13 mouse cellular contexts compared by ENCODE assay signal in genomic region chr11:46578771-46579281, GRCm38 (mm10). TPM values are rescaled to one million over a fixed set of nuclear protein-coding genes. Genes with fewer than 3 reads are reported as not detected.
DNase-seq lines count a peak whose midpoint lies in the region; ATAC-seq and TF ChIP-seq lines count a peak whose summit lies in the region.
"Had no signal": no experiment of that assay in that cellular context is flagged by ENCODE, and none has a peak within 500 bp of the region (broad histone marks: within the 10 kb centered on the region; RNA-seq: fewer than 3 reads in every experiment).

No protein-coding gene starts in this region.

- 50% methylated on average over 5 of the region's 5 CpGs for WGBS in intestine, embryonic 16.5 days
- 40% methylated on average over 5 of the region's 5 CpGs for WGBS in intestine, embryonic 15.5 days
- WGBS in hindbrain, postnatal 0 days, result 60% methylated on average over 5 of the region's 5 CpGs

- H3K4me2 ChIP-seq in intestine, embryonic 16.5 days (ENCODE audit: low read depth, low read length), result no peak overlapping the region
- H3K4me2 ChIP-seq in intestine, embryonic 15.5 days (replicated peaks), result no peak overlapping the region
- H3K4me2 ChIP-seq in hindbrain, postnatal 0 days (ENCODE audit: low read depth, low read length), result no peak overlapping the region
- H3K4me2 ChIP-seq: embryonic facial prominence, embryonic 12.5 days had no signal

- no peaks in the 10 kb centered on the region for H3K36me3 ChIP-seq in intestine, embryonic 16.5 days (ENCODE audit: control insufficient read depth, insufficient read depth, low read length)
- H3K36me3 ChIP-seq in intestine, embryonic 15.5 days, result no peaks in the 10 kb centered on the region
- H3K36me3 ChIP-seq in hindbrain, postnatal 0 days (ENCODE audit: insufficient read depth, low read length), result no peaks in the 10 kb centered on the region
- H3K36me3 ChIP-seq: embryonic facial prominence, embryonic 12.5 days had no signal

- H3K27ac ChIP-seq in intestine, embryonic 16.5 days (ENCODE audit: low read length), result no peak overlapping the region
- no peak overlapping the region for H3K27ac ChIP-seq in intestine, embryonic 15.5 days
- no peak overlapping the region for H3K27ac ChIP-seq in hindbrain, postnatal 0 days
- H3K27ac ChIP-seq: embryonic facial prominence, embryonic 12.5 days had no signal

- 0 out of 2 replicates have a peak, but pooled peaks have one; percentile 48 for ATAC-seq in intestine, embryonic 16.5 days
- ATAC-seq in intestine, embryonic 15.5 days, result no peak
- no peak for ATAC-seq in hindbrain, postnatal 0 days
- no peak for ATAC-seq in cerebellum, adult (ENCODE audit: insufficient number of reproducible peaks, low FRiP score, low TSS enrichment)

- no peaks in the 10 kb centered on the region for H3K27me3 ChIP-seq in intestine, embryonic 16.5 days (replicated peaks; ENCODE audit: control insufficient read depth, insufficient read depth, low read length)
- no peaks in the 10 kb centered on the region for H3K27me3 ChIP-seq in intestine, embryonic 15.5 days (replicated peaks)
- H3K27me3 ChIP-seq in hindbrain, postnatal 0 days (ENCODE audit: insufficient read depth, low read length), result no peaks in the 10 kb centered on the region
- H3K27me3 ChIP-seq: embryonic facial prominence, embryonic 12.5 days had no signal

- H3K9ac ChIP-seq in intestine, embryonic 16.5 days (ENCODE audit: low read depth, low read length), result no peak overlapping the region
- no peak overlapping the region for H3K9ac ChIP-seq in intestine, embryonic 15.5 days
- H3K9ac ChIP-seq in hindbrain, postnatal 0 days (replicated peaks; ENCODE audit: low read length), result no peak overlapping the region
- H3K9ac ChIP-seq: embryonic facial prominence, embryonic 12.5 days had no signal

- DNase-seq in adrenal gland, postnatal 25 days, result peak; percentile 66
- peak; percentile 73 for DNase-seq in kidney, adult 9 months
- DNase-seq in ovary, postnatal 36 days (ENCODE audit: low spot score), result peak; percentile 16
- no peak for DNase-seq in hindbrain, postnatal 0 days (ENCODE audit: low spot score)
- no peak for DNase-seq in lung, postnatal 4 days
- DNase-seq: lung, postnatal 14 days had no signal

- H3K9me3 ChIP-seq in intestine, embryonic 16.5 days (ENCODE audit: control insufficient read depth, low read length), result no peaks in the 10 kb centered on the region
- no peaks in the 10 kb centered on the region for H3K9me3 ChIP-seq in intestine, embryonic 15.5 days
- no peaks in the 10 kb centered on the region for H3K9me3 ChIP-seq in hindbrain, postnatal 0 days (ENCODE audit: low read length)
- H3K9me3 ChIP-seq: embryonic facial prominence, embryonic 12.5 days had no signal

- no peak for TF ChIP-seq CTCF in hindbrain, postnatal 0 days (IDR thresholded peaks at IDR 0.05; ENCODE audit: low read depth)

- no peaks in the 10 kb centered on the region for H3K4me1 ChIP-seq in intestine, embryonic 16.5 days (ENCODE audit: control insufficient read depth, insufficient read depth, low read length)
- H3K4me1 ChIP-seq in intestine, embryonic 15.5 days (replicated peaks), result no peaks in the 10 kb centered on the region
- no peaks in the 10 kb centered on the region for H3K4me1 ChIP-seq in hindbrain, postnatal 0 days (ENCODE audit: insufficient read depth, low read length)
- H3K4me1 ChIP-seq: embryonic facial prominence, embryonic 12.5 days had no signal

- H3K4me3 ChIP-seq in intestine, embryonic 16.5 days (ENCODE audit: low read length), result no peak overlapping the region
- H3K4me3 ChIP-seq in intestine, embryonic 15.5 days (replicated peaks), result no peak overlapping the region
- H3K4me3 ChIP-seq in hindbrain, postnatal 0 days (ENCODE audit: low read length), result no peak overlapping the region
- H3K4me3 ChIP-seq: embryonic facial prominence, embryonic 12.5 days had no signal

RNA-seq across cellular contexts. Expression of gene BC053393, which starts 7.5 kb away (rescaled TPM):
- not detected in 2 replicates for polyA plus RNA-seq in intestine, embryonic 16.5 days (2015; fragmentation: Nextera tagmentation; extraction: Ambion mirVana)
- polyA plus RNA-seq in intestine, embryonic 15.5 days (2015; fragmentation: Nextera tagmentation; extraction: Ambion mirVana), result not detected in 2 replicates
- not detected in 2 replicates for total RNA-seq in adrenal gland, postnatal 25 days (2021)
- total RNA-seq in hindbrain, postnatal 0 days (2014; rRNA removed), result not detected in 2 replicates
- not detected in 2 replicates for polyA plus RNA-seq in hindbrain, postnatal 0 days (2015; fragmentation: Nextera tagmentation; extraction: Ambion mirVana)
- polyA plus RNA-seq: embryonic facial prominence, embryonic 12.5 days; stomach, embryonic 14.5 days had no signal

RNA-seq across cellular contexts. Expression of gene Dppa1, which starts 50.2 kb away (rescaled TPM):
- not detected in 2 replicates for polyA plus RNA-seq in intestine, embryonic 16.5 days (2015; fragmentation: Nextera tagmentation; extraction: Ambion mirVana)
- polyA plus RNA-seq in intestine, embryonic 15.5 days (2015; fragmentation: Nextera tagmentation; extraction: Ambion mirVana), result not detected in 2 replicates
- total RNA-seq in adrenal gland, postnatal 25 days (2021), result not detected in 2 replicates
- not detected in 2 replicates for total RNA-seq in hindbrain, postnatal 0 days (2014; rRNA removed)
- polyA plus RNA-seq in hindbrain, postnatal 0 days (2015; fragmentation: Nextera tagmentation; extraction: Ambion mirVana), result not detected in 2 replicates
- total RNA-seq: left cerebral cortex, postnatal 36 days had no signal
- polyA plus RNA-seq: embryonic facial prominence, embryonic 12.5 days; heart, embryonic 14.5 days; stomach, embryonic 14.5 days had no signal

RNA-seq across cellular contexts. Expression of gene Gm12169, which starts 54.8 kb away (rescaled TPM):
- polyA plus RNA-seq in intestine, embryonic 16.5 days (2015; fragmentation: Nextera tagmentation; extraction: Ambion mirVana), result not detected in 2 replicates
- not detected in 2 replicates for polyA plus RNA-seq in intestine, embryonic 15.5 days (2015; fragmentation: Nextera tagmentation; extraction: Ambion mirVana)
- not detected in 2 replicates for total RNA-seq in adrenal gland, postnatal 25 days (2021)
- total RNA-seq in hindbrain, postnatal 0 days (2014; rRNA removed), result not detected in 2 replicates
- polyA plus RNA-seq in hindbrain, postnatal 0 days (2015; fragmentation: Nextera tagmentation; extraction: Ambion mirVana), result not detected in 2 replicates
- total RNA-seq: left cerebral cortex, postnatal 36 days had no signal
- polyA plus RNA-seq: embryonic facial prominence, embryonic 12.5 days; heart, embryonic 14.5 days; stomach, embryonic 14.5 days had no signal

Comparison
In these comparisons a context has a peak if more than half of its experiments do, and no peak if none do; other contexts are left out.
1. DNase-seq: peak in adrenal gland, postnatal 25 days (single experiment), kidney, adult 9 months (single experiment) and ovary, postnatal 36 days (single experiment); none in hindbrain, postnatal 0 days (single experiment) and lung, postnatal 4 days (0 of 2).